Mouse (Mus musculus) intestine, embryonic 14.5 days (tissue): Measurements from ENCODE around the gene Setdb2. TPM values are rescaled to one million over a fixed set of nuclear protein-coding genes. Genes with fewer than 3 reads are reported as not detected.
A peak's percentile ranks its signal among the peaks of the same experiment; 100 is the strongest.

Experiments
- ATAC-seq: fragments of 200-750 bp; cut with Nextera tagmentation; replicated peaks from 2 replicates; pipeline ENCODE4 v1.8.0; 2017; ENCODE audit warnings: low read depth, moderate number of reproducible peaks, moderate TSS enrichment, moderate library complexity; ENCODE audit not compliant: low FRiP score, low TSS enrichment
- DNase-seq: peaks from one replicate; pipeline ENCODE4 v3.0.0-alpha.2; 2018; ENCODE audit warnings: low spot score
- H3K27ac ChIP-seq: fragments of 300-500 bp; sonication (generic); 2 replicates; pipeline ENCODE4 v1.5.1; 2014; ENCODE audit warnings: low read depth, mild to moderate bottlenecking, control low read depth
- H3K27me3 ChIP-seq: fragments of 300-500 bp; sonication (generic); replicated peaks from 2 replicates; pipeline ENCODE4 v1.6.1; 2014; ENCODE audit warnings: low read length, control low read depth; ENCODE audit not compliant: control insufficient read depth, insufficient read depth
- H3K36me3 ChIP-seq: fragments of 300-500 bp; sonication (generic); 2 replicates; pipeline ENCODE4 v1.6.1; 2014; ENCODE audit warnings: low read length, control low read depth; ENCODE audit not compliant: control insufficient read depth, insufficient read depth
- H3K4me1 ChIP-seq: fragments of 300-500 bp; sonication (generic); replicated peaks from 2 replicates; pipeline ENCODE4 v1.6.1; 2014; ENCODE audit warnings: low read length, control low read depth, mixed read lengths; ENCODE audit not compliant: control insufficient read depth, insufficient read depth
- H3K4me2 ChIP-seq: fragments of 300-500 bp; sonication (generic); 2 replicates; pipeline ENCODE4 v1.6.1; 2014; ENCODE audit warnings: low read length
- H3K4me3 ChIP-seq: fragments of 300-500 bp; sonication (generic); 2 replicates; pipeline ENCODE4 v1.5.1; 2014; ENCODE audit warnings: low read depth, low read length, control low read depth, mixed read lengths
- H3K9ac ChIP-seq: fragments of 300-500 bp; sonication (generic); 2 replicates; pipeline ENCODE4 v1.6.1; 2014; ENCODE audit warnings: mild to moderate bottlenecking, low read length
- H3K9me3 ChIP-seq: fragments of 300-500 bp; sonication (generic); 2 replicates; pipeline ENCODE4 v1.6.1; 2016; ENCODE audit warnings: low read length, control low read depth; ENCODE audit not compliant: control insufficient read depth
- WGBS: fragments of 180-500 bp; shearing (Covaris S2); extraction: QIAGEN DNeasy Blood & Tissue Kit; methylation state at CpG from one replicate; pipeline ENCODE4 v1.1.7; 2014; 5-methylcytosine and 5-hydroxymethylcytosine counted together
- polyA plus RNA-seq: library from polyadenylated mRNA; unstranded; fragments of >200 nt; fragmentation: Nextera tagmentation; extraction: Ambion mirVana; gene quantifications from 2 replicates; pipeline ENCODE4 v1.2.1, GENCODE M21; 2014

Gene Setdb2
- polyA plus RNA-seq, 1 experiment from 2014 or later: 11.1 TPM

DNA sequence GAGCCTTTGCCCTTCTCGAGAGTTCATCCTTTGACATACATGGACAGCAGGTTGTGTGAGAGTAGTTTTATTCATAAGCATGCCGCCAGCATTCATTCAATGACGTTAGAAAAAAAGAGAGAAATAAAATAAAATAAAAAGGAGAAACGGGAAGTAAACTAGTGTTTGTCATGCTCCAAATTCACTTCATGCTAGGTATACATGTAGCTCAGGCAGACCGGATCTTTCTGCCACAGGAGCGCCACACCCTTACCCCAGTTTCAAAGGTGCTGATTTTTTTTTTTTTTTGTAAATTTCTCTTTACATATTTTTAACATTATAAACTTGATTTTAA lies 755 bp upstream of the Setdb2 start:
- Histone ChIP-seq H3K4me1 (peaks cover 10% of the 10 kb centered on the region), H3K27ac (peak overlapping the region; percentile 82), H3K4me2 (peak overlapping the region; percentile 90), H3K9ac (peak overlapping the region; percentile 93), H3K36me3 (no peaks in the 10 kb centered on the region), H3K9me3 (no peaks in the 10 kb centered on the region), H3K4me3 (peak overlapping the region; percentile 87), H3K27me3 (no peaks in the 10 kb centered on the region)
- 10% methylated on average over 6 of the region's 6 CpGs for WGBS
- DNase-seq (no peak), ATAC-seq (no peak)

- DNase-seq (no peak), ATAC-seq (peak; percentile 2; the same call in 1 of the 2 replicates)
- 23% methylated on average over 7 of the region's 7 CpGs for WGBS
Measured at GRCm38 (mm10) chr14:59440039-59440438, 645 bp downstream of the Setdb2 start.

DNA sequence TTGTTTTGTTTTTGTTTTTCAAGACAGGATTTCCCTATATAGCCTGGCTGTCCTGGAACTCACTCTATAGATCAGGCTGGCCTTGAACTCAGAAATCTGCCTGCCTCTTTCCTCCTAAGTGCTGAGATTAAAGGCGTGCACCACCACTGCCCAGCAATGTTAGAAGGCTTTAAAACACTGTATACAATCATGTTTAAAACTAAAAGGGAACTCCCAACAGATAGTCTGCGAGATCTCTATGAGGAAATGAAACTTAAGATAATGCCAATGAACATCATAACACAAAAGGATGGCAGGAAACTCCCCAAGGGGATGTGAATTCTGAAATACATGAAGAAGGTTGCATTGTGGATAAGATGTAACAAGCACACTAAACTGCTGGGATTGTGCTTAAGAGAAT lies 2.2 kb downstream of the Setdb2 start:
- Histone ChIP-seq H3K4me3 (no peak overlapping the region), H3K4me2 (no peak overlapping the region), H3K9me3 (no peaks in the 10 kb centered on the region), H3K27me3 (no peaks in the 10 kb centered on the region), H3K36me3 (no peaks in the 10 kb centered on the region), H3K9ac (no peak overlapping the region), H3K4me1 (peaks cover 10% of the 10 kb centered on the region), H3K27ac (no peak overlapping the region)
- 80% methylated on average over 2 of the region's 2 CpGs for WGBS
- no peak for DNase-seq
- no peak for ATAC-seq

More at GRCm38 (mm10) chr14:59440039-59440438, 645 bp downstream of the Setdb2 start:
- Histone ChIP-seq H3K27me3 (no peaks in the 10 kb centered on the region), H3K4me1 (peaks cover 10% of the 10 kb centered on the region), H3K9me3 (no peaks in the 10 kb centered on the region), H3K4me3 (peak overlapping the region; percentile 87), H3K36me3 (no peaks in the 10 kb centered on the region), H3K4me2 (peak overlapping the region; percentile 90), H3K27ac (no peak overlapping the region), H3K9ac (peak overlapping the region; percentile 93)

DNA sequence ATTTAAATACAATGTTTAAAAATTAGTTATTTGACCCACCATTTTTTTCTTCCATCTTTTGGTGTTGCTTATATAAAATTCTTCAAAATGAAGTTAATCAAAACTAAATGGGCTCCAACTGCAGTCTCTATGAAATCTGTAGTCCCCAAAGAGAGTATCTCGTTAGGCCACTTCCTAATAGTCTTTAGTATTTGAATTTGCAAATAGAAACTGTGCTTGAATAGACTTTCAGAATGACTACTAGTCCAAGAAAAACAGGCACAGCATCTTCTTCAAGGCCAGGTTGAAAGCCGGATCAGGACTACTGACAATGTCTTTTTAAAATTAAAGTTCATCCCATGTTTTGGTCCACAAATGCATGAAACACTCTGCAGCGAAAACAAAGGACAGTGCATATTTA lies 3.3 kb downstream of the Setdb2 start:
- no peak overlapping the region for H3K4me3 ChIP-seq
- DNase-seq (no peak), ATAC-seq (no peak)
- no peak overlapping the region for H3K9ac ChIP-seq
- H3K9me3 ChIP-seq: no peaks in the 10 kb centered on the region
- no peak overlapping the region for H3K27ac ChIP-seq
- no peaks in the 10 kb centered on the region for H3K27me3 ChIP-seq
- WGBS: 88% methylated on average over 3 of the region's 3 CpGs
- peaks cover 10% of the 10 kb centered on the region for H3K4me1 ChIP-seq
- H3K36me3 ChIP-seq: no peaks in the 10 kb centered on the region
- H3K4me2 ChIP-seq: no peak overlapping the region

- ATAC-seq (no peak), DNase-seq (no peak)
- Histone ChIP-seq H3K27ac (no peak overlapping the region), H3K9ac (no peak overlapping the region), H3K4me1 (peaks cover 8% of the 10 kb centered on the region; the same call in 1 of the 2 replicates), H3K27me3 (no peaks in the 10 kb centered on the region), H3K9me3 (no peaks in the 10 kb centered on the region), H3K4me3 (no peak overlapping the region), H3K36me3 (no peaks in the 10 kb centered on the region), H3K4me2 (no peak overlapping the region)
Measured at GRCm38 (mm10) chr14:59435206-59435605, 5.5 kb downstream of the Setdb2 start.

- Histone ChIP-seq H3K27me3 (no peaks in the 10 kb centered on the region), H3K4me2 (no peak overlapping the region), H3K4me3 (no peak overlapping the region), H3K4me1 (no peaks in the 10 kb centered on the region), H3K9me3 (no peaks in the 10 kb centered on the region), H3K9ac (no peak overlapping the region), H3K27ac (no peak overlapping the region), H3K36me3 (0 out of 2 replicates have a peak, but pooled peaks cover 1% of the 10 kb centered on the region)
- no peak for ATAC-seq
- 64% methylated on average over 2 of the region's 2 CpGs for WGBS
- DNase-seq: no peak
Measured at GRCm38 (mm10) chr14:59433902-59434301, 6.8 kb downstream of the Setdb2 start.

DNA sequence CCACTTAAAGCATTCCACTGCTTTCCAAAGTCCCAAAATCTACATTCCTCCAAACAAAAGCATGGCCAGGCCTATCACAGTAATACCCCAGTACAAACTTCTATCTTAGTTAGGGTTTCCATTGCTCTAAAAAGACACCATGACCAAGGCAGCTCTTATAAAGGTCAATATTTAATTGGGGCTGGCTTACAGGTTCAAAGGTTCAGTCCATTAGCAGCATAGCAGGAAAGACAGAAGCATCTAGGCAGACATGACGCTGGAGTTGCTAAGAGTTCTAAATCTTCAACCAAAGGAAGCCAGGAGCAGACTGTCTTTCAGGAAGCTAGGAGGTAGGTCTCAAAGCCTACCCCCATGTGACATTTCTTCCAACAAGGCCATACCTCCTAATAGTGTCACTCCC lies 10.1 kb downstream of the Setdb2 start:
- DNase-seq (no peak), ATAC-seq (no peak)
- Histone ChIP-seq H3K4me1 (no peaks in the 10 kb centered on the region), H3K4me3 (no peak overlapping the region), H3K9me3 (no peaks in the 10 kb centered on the region), H3K27ac (no peak overlapping the region), H3K36me3 (0 out of 2 replicates have a peak, but pooled peaks cover 3% of the 10 kb centered on the region), H3K27me3 (no peaks in the 10 kb centered on the region), H3K4me2 (no peak overlapping the region), H3K9ac (no peak overlapping the region)
- whole genome bisulfite sequencing: 83% methylated on average over 1 of the region's 1 CpGs

- Histone ChIP-seq H3K4me2 (no peak overlapping the region), H3K9me3 (no peaks in the 10 kb centered on the region), H3K27me3 (no peaks in the 10 kb centered on the region), H3K4me1 (no peaks in the 10 kb centered on the region), H3K27ac (no peak overlapping the region), H3K36me3 (peaks cover 11% of the 10 kb centered on the region), H3K4me3 (no peak overlapping the region), H3K9ac (no peak overlapping the region)
- 88% methylated on average over 11 of the region's 11 CpGs for WGBS
- DNase-seq (no peak), ATAC-seq (no peak)
Measured at GRCm38 (mm10) chr14:59422912-59423663, 17.6 kb downstream of the Setdb2 start.

DNA sequence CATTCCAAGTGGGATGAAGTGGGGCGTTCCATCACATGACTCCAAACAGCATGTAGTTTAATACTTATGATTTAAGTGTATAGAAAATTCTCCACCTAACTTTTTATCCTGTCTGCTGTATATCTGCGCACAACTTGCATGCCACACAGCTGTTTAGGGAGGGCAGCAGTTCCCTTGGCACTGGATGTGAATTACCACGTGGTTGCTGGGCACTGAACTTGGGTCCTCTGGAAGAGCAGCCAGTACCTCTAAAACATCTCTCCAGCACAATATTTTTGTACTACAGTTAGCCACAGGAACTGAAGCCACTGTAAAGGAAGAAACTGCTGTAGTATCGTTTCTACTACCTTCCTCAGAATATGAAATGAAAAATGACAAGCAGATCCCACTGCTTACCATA lies 22.5 kb downstream of the Setdb2 start:
- DNase-seq: no peak

More for the DNA sequence above, 22.5 kb downstream of the Setdb2 start:
- ATAC-seq: no peak
- WGBS: 85% methylated on average over 4 of the region's 4 CpGs
- Histone ChIP-seq H3K4me1 (no peaks in the 10 kb centered on the region), H3K9ac (no peak overlapping the region), H3K9me3 (no peaks in the 10 kb centered on the region), H3K4me2 (no peak overlapping the region), H3K27me3 (no peaks in the 10 kb centered on the region), H3K36me3 (peaks cover 37% of the 10 kb centered on the region), H3K4me3 (no peak overlapping the region), H3K27ac (no peak overlapping the region)
